Mouse (Mus musculus) left cerebral cortex, postnatal 25 days (tissue): ENCODE results near the gene Lurap1l. TPM values are rescaled to one million over a fixed set of nuclear protein-coding genes. Genes with fewer than 3 reads are reported as not detected.

Experiments
- DNase-seq, 2 experiments: peaks; one replicate each; pipeline ENCODE4 v3.0.0; 2022; ENCODE audit warnings: low spot score in 2 of 2, mixed read lengths in 1 of 2
- intact Hi-C: fragments of 180-260 bp; cut with DNase I; formaldehyde crosslinking; loops from one replicate; pipeline ENCODE4 v1.15.1; 2025
- total RNA-seq, 2 experiments: library from RNA; stranded (reverse); gene quantifications; 2 replicates each; pipeline ENCODE4 v1.2.3; 2021

The Lurap1l gene
- total RNA-seq: 1 to 10 TPM; 9.1 to 9.7 TPM

DNA sequence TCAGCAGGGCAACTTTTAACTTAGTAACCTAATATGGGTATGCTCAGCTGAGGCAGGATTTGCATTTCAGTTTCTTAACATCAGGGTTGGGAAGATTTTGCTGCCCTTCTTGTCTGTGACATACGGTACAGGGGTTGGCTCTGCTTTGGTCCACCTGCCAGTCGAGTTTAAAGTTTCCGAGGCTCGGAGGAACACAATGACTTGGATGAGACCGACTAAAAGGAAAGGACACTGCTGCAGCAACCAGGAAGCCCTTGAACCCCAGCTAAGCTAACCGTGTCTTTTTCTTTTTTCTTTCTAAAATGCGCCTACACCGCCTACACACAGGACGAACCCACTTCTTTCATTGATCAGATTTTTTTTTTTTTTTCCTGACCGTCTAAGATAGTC lies at the start of gene Lurap1l:
TSS of gene Lurap1l (plus strand) at position 166 of the 390 bp plus-strand sequence.
- intact Hi-C loops: loop anchor here (5.0 kb wide), 1 partner anchor 42 kb away; no protein-coding TSS in a partner anchor

DNA sequence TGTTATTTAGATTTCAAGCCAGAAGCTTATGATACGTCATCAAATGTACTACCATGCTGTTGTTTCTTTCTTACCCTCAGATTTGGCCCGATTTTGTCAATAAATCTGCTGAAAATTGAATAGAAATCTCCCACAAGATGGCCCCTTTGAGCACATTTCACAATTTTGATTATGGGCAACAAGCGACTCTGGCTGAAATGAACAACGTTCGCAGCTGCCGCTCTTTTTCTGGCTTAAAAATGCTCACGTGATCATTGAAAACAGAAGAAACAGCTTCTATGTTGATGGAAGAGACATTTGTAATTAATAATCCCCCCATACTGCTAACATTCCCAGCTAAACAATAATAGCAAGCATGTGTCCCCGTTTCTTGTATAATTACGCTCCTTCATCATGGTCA lies 47.5 kb upstream of the Lurap1l start:
- intact Hi-C loops: no loop called here
- no peak for DNase-seq

More for the DNA sequence above, at the start of gene Lurap1l:
- peak; percentile 55 to 72 for DNase-seq

DNA sequence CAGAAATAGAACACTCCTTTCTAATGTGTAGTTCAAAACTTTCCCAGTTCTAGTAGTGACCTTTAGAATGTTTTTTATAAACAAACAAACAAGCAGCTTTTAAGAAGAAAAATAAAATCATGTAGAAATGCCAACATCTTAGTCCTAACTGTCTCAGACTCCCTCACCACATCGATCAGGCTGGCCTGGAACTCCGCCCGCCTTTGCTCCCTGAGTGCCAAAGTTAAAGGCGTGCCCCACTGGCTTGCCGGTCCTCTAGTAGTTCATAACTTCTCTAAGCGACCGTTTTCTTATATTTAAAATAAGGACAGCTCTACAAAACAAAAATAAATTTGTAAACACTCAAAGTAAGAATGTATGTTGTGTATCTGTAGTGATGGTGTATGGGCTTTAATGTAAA lies 46.5 kb upstream of the Lurap1l start:
- no peak for DNase-seq
- intact Hi-C loops: no loop called here

DNA sequence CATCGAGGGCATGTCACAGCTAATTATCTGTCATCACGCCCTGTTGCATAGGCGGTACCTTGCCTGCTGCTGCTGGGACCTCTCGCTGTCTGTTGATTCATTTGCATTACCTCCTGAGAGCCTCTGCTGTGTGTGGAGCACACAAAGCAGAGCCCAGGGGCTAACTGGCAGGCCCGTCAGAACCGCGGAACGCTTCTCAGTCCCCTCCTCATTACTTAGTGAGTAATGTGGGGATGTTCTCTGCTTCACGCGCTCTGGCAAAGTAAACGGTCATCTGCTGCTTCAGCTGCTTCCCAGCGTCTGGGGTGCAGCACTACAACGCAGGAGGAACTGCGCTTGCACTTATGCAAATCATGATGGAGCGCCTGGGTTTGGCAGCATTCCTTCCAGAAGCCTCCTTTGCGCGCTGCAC lies 45.9 kb upstream of the Lurap1l start:
- DNase-seq: peak; percentile 75 to 87

GRCm38 (mm10) chr4:80866065-80866464 lies 44.4 kb upstream of the Lurap1l start:
- peak in 1 of 2 experiments; percentile 40 for DNase-seq
- intact Hi-C loops: loop anchor here (1.0 kb wide), 1 partner anchor 312 kb away; no protein-coding TSS in a partner anchor

More for the DNA sequence above, 45.9 kb upstream of the Lurap1l start:
- intact Hi-C loops: no loop called here

DNA sequence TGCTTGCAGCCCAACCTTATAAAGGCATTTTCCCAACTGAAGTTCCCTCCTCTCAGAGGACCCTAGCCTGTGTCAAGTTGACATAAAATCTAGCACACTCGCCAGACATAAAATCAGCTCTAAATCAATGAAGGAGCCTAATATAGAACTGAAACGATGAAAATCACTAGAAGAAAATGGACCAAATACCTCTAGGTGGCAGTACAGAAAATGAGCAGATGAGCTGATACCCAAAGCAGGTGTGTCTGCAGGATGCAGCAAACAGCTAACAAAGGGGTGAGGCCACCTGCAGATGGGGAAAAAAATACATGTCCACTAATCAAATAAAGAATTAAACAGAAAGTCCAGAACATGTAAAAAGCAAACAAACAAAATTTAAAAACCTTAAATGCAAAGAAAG lies 40.8 kb upstream of the Lurap1l start:
- DNase-seq: peak in 1 of 2 experiments; percentile 10
- intact Hi-C loops: no loop called here

DNA sequence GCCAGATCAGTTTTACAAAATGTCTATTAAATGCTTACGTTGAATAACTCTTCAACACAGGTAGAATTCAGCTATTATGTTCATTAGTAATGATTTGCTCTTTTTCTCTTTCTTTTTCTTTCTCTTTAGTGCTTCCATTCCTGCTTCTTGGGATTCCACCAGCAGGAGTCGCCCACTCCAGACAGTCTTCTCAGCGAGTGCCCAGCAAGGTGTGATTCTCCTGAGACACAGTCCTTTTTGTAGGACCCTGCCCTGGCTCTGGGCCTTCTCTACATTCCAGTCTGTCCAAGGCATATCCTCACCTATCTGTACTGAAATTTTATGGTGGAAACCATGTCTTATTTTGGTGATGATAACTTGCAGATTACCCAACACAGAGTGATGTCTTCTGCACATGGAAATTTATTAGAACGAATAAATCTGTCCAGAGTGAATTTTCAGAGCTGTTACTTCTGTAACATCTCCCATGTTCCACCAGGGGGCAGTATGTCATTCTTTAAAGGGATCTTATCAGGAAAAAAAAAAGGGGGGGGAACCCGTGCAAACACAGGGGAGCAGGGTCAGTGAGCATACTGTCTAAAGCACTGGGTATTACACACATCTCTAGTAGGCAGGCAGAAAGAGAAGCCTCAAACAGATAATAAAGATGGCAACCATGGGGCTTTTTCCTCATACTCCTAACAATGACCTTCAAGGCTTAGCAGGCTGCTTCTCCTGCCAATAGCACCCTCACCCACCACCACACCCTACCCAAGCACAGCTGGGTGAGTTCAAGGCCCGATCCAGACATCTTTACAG lies 37.4 kb upstream of the Lurap1l start:
- intact Hi-C loops: loop anchor here (2.0 to 5.0 kb wide), 3 partner anchors 79 to 379 kb away; no protein-coding TSS in a partner anchor
- peak in 1 of 2 experiments; percentile 25 for DNase-seq

- intact Hi-C loops: loop anchor here (5.0 kb wide), 2 partner anchors 78 to 378 kb away; no protein-coding TSS in a partner anchor
- no peak for DNase-seq
Measured at GRCm38 (mm10) chr4:80874121-80874859, 36.2 kb upstream of the Lurap1l start.

DNA sequence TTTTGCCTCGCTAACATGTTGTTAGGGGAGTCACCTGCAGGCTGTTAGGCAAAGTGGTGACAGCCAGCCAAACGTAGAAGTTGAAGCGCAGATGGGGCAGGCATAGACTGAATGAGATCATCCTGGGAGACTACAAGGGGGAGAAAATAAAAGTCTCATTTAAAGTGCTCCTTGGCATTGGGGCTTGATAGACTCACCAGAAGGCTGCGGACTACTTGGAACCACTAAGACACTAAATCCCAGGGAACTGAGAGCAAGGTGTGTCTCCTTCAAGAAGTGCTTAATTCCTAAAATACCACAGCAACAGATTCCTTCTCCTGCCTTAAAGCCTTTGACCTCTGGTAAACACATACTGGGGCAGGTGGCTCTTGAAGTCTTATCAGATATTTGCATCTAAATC lies 35.4 kb upstream of the Lurap1l start:
- DNase-seq: no peak
- intact Hi-C loops: no loop called here

DNA sequence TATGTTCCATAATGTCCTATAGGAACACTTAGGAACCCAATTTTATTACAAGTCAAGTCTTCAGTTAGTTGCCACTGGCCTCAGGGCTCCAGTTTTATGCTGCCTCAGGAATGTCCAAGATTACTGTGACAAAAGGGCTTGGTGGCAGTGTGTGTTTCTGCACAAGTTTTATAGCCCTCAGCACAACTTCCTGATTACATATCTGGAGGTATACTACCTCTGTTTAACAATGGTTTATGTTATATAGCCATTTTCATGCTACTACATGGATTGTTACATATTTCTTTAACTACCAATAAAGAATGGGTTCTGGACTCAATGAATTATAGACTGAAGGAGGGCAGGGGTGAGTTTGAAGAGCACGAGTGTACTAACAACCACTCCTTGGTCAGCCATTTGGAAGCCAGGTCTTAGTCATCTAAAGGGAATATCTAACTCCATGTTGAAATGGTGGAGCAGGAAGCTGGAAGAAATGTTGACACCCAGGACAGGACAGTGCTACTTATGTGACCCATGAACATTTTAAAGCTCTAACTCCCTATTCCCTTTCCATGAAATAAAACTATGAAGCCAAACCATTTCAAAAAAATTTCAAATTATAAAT lies 28.3 kb upstream of the Lurap1l start:
- intact Hi-C loops: no loop called here
- no peak for DNase-seq

- DNase-seq: peak in 1 of 2 experiments; percentile 21
- intact Hi-C loops: no loop called here
Measured at GRCm38 (mm10) chr4:80886631-80887030, 23.8 kb upstream of the Lurap1l start.

DNA sequence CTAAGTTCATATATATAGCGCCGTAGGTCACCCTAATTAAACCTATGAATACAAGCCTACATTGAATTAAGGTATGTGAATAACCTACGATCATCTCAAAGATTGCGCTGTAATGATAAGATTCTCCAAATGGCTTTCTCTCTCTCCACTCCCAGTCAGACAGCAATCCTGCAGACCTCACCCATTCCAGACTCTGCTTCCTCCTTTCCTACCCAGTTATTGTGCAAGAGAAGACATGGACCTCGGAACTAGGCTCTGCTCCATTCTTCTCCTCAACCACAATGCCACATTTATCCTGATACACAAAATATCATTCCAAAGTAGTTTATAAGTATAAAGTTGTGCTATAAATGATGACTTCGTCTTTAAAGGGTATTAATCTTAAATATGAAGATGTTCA lies 19.4 kb upstream of the Lurap1l start:
- intact Hi-C loops: no loop called here
- DNase-seq: no peak

- no peak for DNase-seq
- intact Hi-C loops: no loop called here
Measured at GRCm38 (mm10) chr4:80895278-80895894, 15.1 kb upstream of the Lurap1l start.

DNA sequence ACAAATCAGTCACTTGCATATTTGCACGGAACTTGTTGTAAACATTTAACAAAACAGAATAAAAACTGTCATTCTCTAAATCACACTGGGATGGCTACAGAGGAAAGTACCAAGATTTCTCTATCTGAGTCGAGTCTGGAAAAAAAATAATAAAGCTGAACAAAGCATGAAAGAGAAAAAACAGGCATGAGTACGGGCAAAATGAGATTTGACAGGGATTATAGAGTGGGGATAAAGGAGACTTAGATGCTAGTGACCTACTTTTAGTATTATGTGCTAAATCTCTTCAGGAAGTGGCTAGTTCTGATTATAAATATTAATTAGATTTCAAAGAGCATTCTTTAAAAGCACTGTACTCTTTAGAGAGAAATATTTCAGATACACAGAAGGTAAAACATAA lies 3.7 kb upstream of the Lurap1l start:
- DNase-seq: no peak
- intact Hi-C loops: no loop called here

- intact Hi-C loops: no loop called here
- no peak for DNase-seq
Measured at GRCm38 (mm10) chr4:80907973-80908372, 2.5 kb upstream of the Lurap1l start.

DNA sequence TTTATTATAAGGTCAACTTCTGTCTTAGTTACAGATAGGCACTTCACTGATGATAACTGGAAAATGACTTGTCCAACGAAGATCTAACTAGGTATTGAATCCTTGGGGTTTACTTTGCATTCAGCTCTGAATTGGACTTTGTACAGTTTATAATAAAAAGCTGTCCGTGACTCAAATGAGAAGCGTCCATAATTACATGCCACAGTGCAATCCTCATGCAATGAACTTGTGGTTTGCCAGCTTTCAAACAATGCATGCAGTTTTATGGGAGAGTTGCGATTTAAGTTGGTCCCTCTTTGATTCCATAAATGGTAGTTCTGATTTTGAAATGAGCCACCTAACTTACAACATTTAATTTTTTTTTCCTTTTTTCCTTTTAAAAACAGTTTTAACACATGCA lies 1.5 kb upstream of the Lurap1l start:
- intact Hi-C loops: no loop called here
- no peak for DNase-seq

DNA sequence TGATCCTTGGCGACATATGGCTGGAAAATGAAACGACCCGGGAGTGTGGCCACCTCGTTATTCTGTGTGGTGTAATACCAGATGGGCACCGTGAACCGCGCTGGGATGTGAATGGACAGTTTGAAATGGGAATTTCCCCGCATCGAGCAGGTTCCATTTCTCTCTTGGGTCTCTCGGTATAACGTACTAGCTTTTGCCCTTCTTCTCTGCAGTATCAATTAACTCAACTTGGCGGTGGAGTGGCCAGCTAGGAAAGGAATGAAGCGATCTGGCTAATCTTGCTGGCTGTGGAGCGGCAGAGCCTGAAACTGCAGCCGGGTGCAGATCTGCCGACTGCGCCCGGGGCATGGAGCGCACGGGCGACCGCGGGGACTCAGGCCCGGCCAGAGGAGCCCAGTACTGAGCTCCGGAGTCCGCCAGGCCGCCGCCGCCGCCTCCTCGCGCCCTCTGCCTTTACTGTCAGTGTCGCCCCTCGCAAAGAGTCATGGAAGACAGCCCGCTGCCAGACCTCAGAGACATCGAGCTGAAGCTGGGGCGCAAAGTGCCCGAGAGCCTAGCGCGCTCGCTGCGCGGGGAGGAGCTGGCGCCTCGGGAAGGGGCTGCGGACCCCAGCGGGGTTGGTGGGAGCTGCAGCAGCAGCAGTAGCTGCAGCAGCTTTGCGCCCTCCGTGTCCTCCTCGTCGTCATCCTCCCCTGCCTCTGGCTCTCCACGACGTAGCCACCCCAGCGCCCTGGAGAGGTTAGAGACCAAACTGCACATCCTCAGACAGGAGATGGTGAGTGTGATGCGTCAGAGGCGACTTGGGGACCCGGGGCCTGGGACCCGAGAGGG lies 640 bp downstream of the Lurap1l start:
- intact Hi-C loops: loop anchor here (5.0 kb wide), 1 partner anchor 41 kb away; no protein-coding TSS in a partner anchor
- DNase-seq: peak; percentile 62 to 64

- DNase-seq: peak; percentile 75 to 83
- intact Hi-C loops: loop anchor here (5.0 kb wide), 1 partner anchor 40 kb away; no protein-coding TSS in a partner anchor
Measured at GRCm38 (mm10) chr4:80911706-80912540, 1.5 kb downstream of the Lurap1l start.
